Mouse (Mus musculus) right cerebral cortex, postnatal 4 days (tissue): ENCODE measurements around the gene Eml3.

Experiments
- DNase-seq: peaks from one replicate; pipeline ENCODE4 v3.0.0-alpha.2; 2022

The Eml3 gene

GRCm38 (mm10) chr19:8989066-8989566, 59.8 kb downstream of the Eml3 start, which contains the start of gene Ahnak:
Gene Ahnak (plus strand): TSS chr19:8989284.
- DNase-seq = no peak

- DNase-seq = peak; percentile 53
Measured at GRCm38 (mm10) chr19:8989567-8990431, 60.4 kb downstream of the Eml3 start.

- no peak for DNase-seq
Measured at GRCm38 (mm10) chr19:8990432-8991102, 61.2 kb downstream of the Eml3 start.
